Mouse (Mus musculus): ENCODE data around the gene Gjd2. TPM values are rescaled to one million over a fixed set of nuclear protein-coding genes. Genes with fewer than 3 reads are reported as not detected.

Gjd2 gene
- not detected in 2 replicates for polyA plus RNA-seq (2012)

GRCm38 (mm10) chr2:114013295-114013771, at the start of gene Gjd2:
TSS of gene Gjd2 (minus strand) at chr2:114013619.

GRCm38 (mm10) chr2:114052696-114053598, 39.5 kb upstream of the Gjd2 start, which contains the start of gene Actc1:
TSS of gene Actc1 (minus strand) at chr2:114053548.

Other genes starting within 250 kb of the Gjd2 start
- gene Scg5, start 184.5 kb downstream of the Gjd2 start, polyA plus RNA-seq (2012): not detected in 2 replicates
- gene Arhgap11a, start 165.0 kb downstream of the Gjd2 start, polyA plus RNA-seq (2012): 7.3 and 11.5 TPM in 2 replicates
- gene Actc1, start 39.9 kb upstream of the Gjd2 start, polyA plus RNA-seq (2012): not detected in 2 replicates
- gene Aqr, start 173.4 kb upstream of the Gjd2 start, polyA plus RNA-seq (2012): 10.3 and 13.9 TPM in 2 replicates
- 0.35 and 0.54 TPM in 2 replicates for gene Zfp770, start 187.8 kb upstream of the Gjd2 start, polyA plus RNA-seq (2012)